In genomic region chr10:80179068-80180051, GRCm38 (mm10) we compare ENCODE assay signal across 7 mouse cellular contexts. TPM values are rescaled to one million over a fixed set of nuclear protein-coding genes. Genes with fewer than 3 reads are reported as not detected.
A peak's percentile ranks its signal among the peaks of the same experiment; 100 is the strongest.
DNase-seq lines count a peak whose midpoint lies in the region; ATAC-seq and TF ChIP-seq lines count a peak whose summit lies in the region.

Gene Efna2, plus strand, starts transcription at chr10:80179482.

- no peak within 1 kb of the TSS for H3K27ac ChIP-seq in bone marrow macrophage, adult 2 months (ENCODE audit: insufficient read depth, low read depth, low read length)
- peak within 1 kb of the TSS; percentile 90 for H3K27ac ChIP-seq in forebrain, embryonic 10.5 days
- H3K27ac ChIP-seq in intestine, embryonic 14.5 days (ENCODE audit: low read depth) = peak within 1 kb of the TSS; percentile 54
- H3K27ac ChIP-seq in midbrain, embryonic 10.5 days (replicated peaks) = peak within 1 kb of the TSS; percentile 99

- 5% methylated on average over 99 of the region's 106 CpGs for WGBS in forebrain, embryonic 10.5 days
- 1% methylated on average over 94 of the region's 106 CpGs for WGBS in intestine, embryonic 14.5 days
- WGBS in midbrain, embryonic 10.5 days = 4% methylated on average over 96 of the region's 106 CpGs

- H3K4me2 ChIP-seq in intestine, embryonic 14.5 days (ENCODE audit: low read length) = peak within 1 kb of the TSS; percentile 71

- H3K36me3 ChIP-seq in forebrain, embryonic 10.5 days (replicated peaks) = peaks cover 36% of the 10 kb centered on the region
- peaks cover 10% of the 10 kb centered on the region for H3K36me3 ChIP-seq in intestine, embryonic 14.5 days (ENCODE audit: control insufficient read depth, insufficient read depth, low read length)
- H3K36me3 ChIP-seq in midbrain, embryonic 10.5 days = peaks cover 34% of the 10 kb centered on the region

- H3K9me3 ChIP-seq in forebrain, embryonic 10.5 days = no peaks in the 10 kb centered on the region
- H3K9me3 ChIP-seq in intestine, embryonic 14.5 days (ENCODE audit: control insufficient read depth, low read length) = no peaks in the 10 kb centered on the region
- H3K9me3 ChIP-seq in midbrain, embryonic 10.5 days (replicated peaks) = no peaks in the 10 kb centered on the region

- ATAC-seq in intestine, embryonic 14.5 days (replicated peaks; ENCODE audit: low FRiP score, low TSS enrichment, low read depth) = peak; percentile 44

- peak; percentile 65 for DNase-seq in right cerebral cortex, postnatal 14 days
- DNase-seq in right cerebral cortex, postnatal 36 days (ENCODE audit: low spot score in 2 of 2) = no peak
- DNase-seq in forebrain, embryonic 10.5 days (ENCODE audit: extremely low spot score, low spot score) = peak; percentile 66
- no peak for DNase-seq in intestine, embryonic 14.5 days (ENCODE audit: low spot score)
- peak; percentile 72 for DNase-seq in midbrain, embryonic 10.5 days (ENCODE audit: low spot score)
- no peak for DNase-seq in c-Kit-positive CD71-positive TER-119-positive erythroid progenitor cells, embryonic 14.5 days (ENCODE audit: low spot score)

- peak within 1 kb of the TSS; percentile 59 for H3K4me3 ChIP-seq in bone marrow macrophage, adult 2 months (ENCODE audit: insufficient read depth, low read length)
- H3K4me3 ChIP-seq in forebrain, embryonic 10.5 days = peak within 1 kb of the TSS; percentile 92
- H3K4me3 ChIP-seq in intestine, embryonic 14.5 days (ENCODE audit: low read depth, low read length) = peak within 1 kb of the TSS; percentile 70
- H3K4me3 ChIP-seq in midbrain, embryonic 10.5 days = peak within 1 kb of the TSS; percentile 96

- H3K4me1 ChIP-seq in bone marrow macrophage, adult 2 months (ENCODE audit: control insufficient read depth, insufficient read depth, low read length) = peaks cover 2% of the 10 kb centered on the region
- H3K4me1 ChIP-seq in forebrain, embryonic 10.5 days = peaks cover 67% of the 10 kb centered on the region
- peaks cover 14% of the 10 kb centered on the region for H3K4me1 ChIP-seq in intestine, embryonic 14.5 days (replicated peaks; ENCODE audit: control insufficient read depth, insufficient read depth, low read length)
- peaks cover 96% of the 10 kb centered on the region for H3K4me1 ChIP-seq in midbrain, embryonic 10.5 days

- no peak for TF ChIP-seq CTCF in bone marrow macrophage, adult 2 months (IDR thresholded peaks at IDR 0.05; ENCODE audit: low read depth, low read length)

- TF ChIP-seq POLR2A in bone marrow macrophage, adult 2 months (IDR thresholded peaks at IDR 0.05; ENCODE audit: borderline replicate concordance, low read depth, low read length) = no peak

- H3K27me3 ChIP-seq in forebrain, embryonic 10.5 days (ENCODE audit: poor library complexity, severe bottlenecking) = peaks cover 31% of the 10 kb centered on the region
- no peaks in the 10 kb centered on the region for H3K27me3 ChIP-seq in intestine, embryonic 14.5 days (replicated peaks; ENCODE audit: control insufficient read depth, insufficient read depth, low read length)
- H3K27me3 ChIP-seq in midbrain, embryonic 10.5 days (ENCODE audit: low read depth, poor library complexity, severe bottlenecking) = peaks cover 40% of the 10 kb centered on the region

- peak within 1 kb of the TSS; percentile 83 for H3K9ac ChIP-seq in intestine, embryonic 14.5 days (ENCODE audit: low read length)

RNA-seq across cellular contexts. Expression of gene Efna2, which starts in this region (rescaled TPM):
- polyA plus RNA-seq in bone marrow macrophage, adult 2 months (2012; ENCODE audit: insufficient read depth, insufficient read length, missing spikeins) = 0.51 and 1.0 TPM in 2 replicates
- 23.2 and 24.2 TPM in 2 replicates for polyA plus RNA-seq in forebrain, embryonic 10.5 days (2016; fragmentation: Nextera tagmentation; extraction: Ambion mirVana)
- 10.2 and 12.2 TPM in 2 replicates for polyA plus RNA-seq in intestine, embryonic 14.5 days (2014; fragmentation: Nextera tagmentation; extraction: Ambion mirVana)
- polyA plus RNA-seq in midbrain, embryonic 10.5 days (2016; fragmentation: Nextera tagmentation; extraction: Ambion mirVana) = 56.6 and 64.5 TPM in 2 replicates

Comparison
In these comparisons a context has a peak if more than half of its experiments do, and no peak if none do; other contexts are left out.
1. DNase-seq: peak in right cerebral cortex, postnatal 14 days (single experiment), forebrain, embryonic 10.5 days (single experiment) and midbrain, embryonic 10.5 days (single experiment); none in right cerebral cortex, postnatal 36 days (0 of 2), intestine, embryonic 14.5 days (single experiment) and c-Kit-positive CD71-positive TER-119-positive erythroid progenitor cells, embryonic 14.5 days (single experiment).
2. Peak in every context shown above with its lines, with median percentiles within 50 percentile points of each other: H3K4me3 ChIP-seq.